Mouse (Mus musculus) spleen, adult 2 months (tissue): ENCODE measurements at regions not wholly inside any gene's neighbourhood (a gene's known extent, or its start where the extent isn't known, plus 50 kb on each side); places are given as distances from the start of the nearest gene placed in this dataset.

Experiments used
- CTCF ChIP-seq: fragments of 200-500 bp; IDR thresholded peaks from 2 replicates; pipeline ENCODE4 v1.5.1; 2011; ENCODE audit warnings: mild to moderate bottlenecking, inconsistent platforms; ENCODE audit not compliant: insufficient read depth, insufficient read length, insufficient replicate concordance; ENCODE audit errors: extremely low read depth
- POLR2A ChIP-seq: fragments of 200-500 bp; IDR thresholded peaks from 2 replicates; pipeline ENCODE4 v1.6.1; 2011; ENCODE audit warnings: low read depth, low read length, inconsistent platforms

DNA sequence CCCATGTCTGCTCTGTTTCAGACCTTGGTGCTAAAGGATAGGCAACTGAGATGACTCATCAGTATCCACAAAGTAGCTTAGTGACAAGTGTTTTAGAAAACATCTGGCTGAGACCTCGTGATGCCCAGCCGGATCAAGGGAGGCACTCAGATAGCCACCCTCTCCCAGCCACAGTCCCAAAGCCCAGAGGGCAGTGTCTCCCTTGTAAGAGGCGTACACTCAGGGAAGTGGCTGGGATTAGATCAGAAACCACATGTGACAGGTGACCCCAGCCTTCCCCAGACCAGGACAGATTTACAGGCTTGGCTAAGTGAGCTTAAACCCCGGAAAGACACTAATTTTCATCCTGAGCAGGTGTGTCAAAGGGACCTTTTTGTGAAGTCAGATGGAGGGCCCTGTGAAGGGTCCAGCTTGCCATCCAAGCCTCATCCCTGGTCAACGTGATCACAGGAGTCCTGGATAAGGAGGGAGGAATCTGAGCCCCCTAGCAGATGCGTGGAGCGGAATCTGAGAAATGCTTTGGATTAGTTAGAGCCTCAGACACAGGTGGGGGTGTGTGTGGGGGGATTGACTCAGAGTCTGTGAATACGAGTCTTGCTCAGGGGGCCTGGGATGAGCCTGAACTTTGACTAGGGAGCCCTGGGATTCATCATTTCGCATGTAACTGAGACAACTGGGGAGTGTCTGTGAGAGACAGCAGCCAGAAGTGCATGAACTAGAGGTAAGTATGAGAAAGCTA is 711.4 kb downstream of the Vrk1 start:
- TF ChIP-seq CTCF (no peak), POLR2A (no peak)
